ENCODE assay signal across 8 mouse cellular contexts in genomic region chr6:85137217-85138035, GRCm38 (mm10). TPM values are rescaled to one million over a fixed set of nuclear protein-coding genes. Genes with fewer than 3 reads are reported as not detected.
DNase-seq lines count a peak whose midpoint lies in the region; ATAC-seq lines count a peak whose summit lies in the region.

Gene Spr, minus strand, starts transcription at chr6:85137766.

- H3K27ac ChIP-seq in heart, embryonic 13.5 days (replicated peaks) = peak within 1 kb of the TSS; percentile 94
- peak within 1 kb of the TSS; percentile 84 for H3K27ac ChIP-seq in liver, embryonic 12.5 days
- H3K27ac ChIP-seq in stomach, embryonic 15.5 days = peak within 1 kb of the TSS; percentile 97

- H3K4me1 ChIP-seq in heart, embryonic 13.5 days = peaks cover 8% of the 10 kb centered on the region
- H3K4me1 ChIP-seq in liver, embryonic 12.5 days = peaks cover 5% of the 10 kb centered on the region
- H3K4me1 ChIP-seq in stomach, embryonic 15.5 days = no peaks in the 10 kb centered on the region

- peak within 1 kb of the TSS; percentile 69 for H3K4me2 ChIP-seq in heart, embryonic 13.5 days
- H3K4me2 ChIP-seq in liver, embryonic 12.5 days = peak within 1 kb of the TSS; percentile 81
- peak within 1 kb of the TSS; percentile 65 for H3K4me2 ChIP-seq in stomach, embryonic 15.5 days

- no peaks in the 10 kb centered on the region for H3K27me3 ChIP-seq in heart, embryonic 13.5 days (replicated peaks)
- no peaks in the 10 kb centered on the region for H3K27me3 ChIP-seq in liver, embryonic 12.5 days (replicated peaks)
- H3K27me3 ChIP-seq in stomach, embryonic 15.5 days (replicated peaks) = no peaks in the 10 kb centered on the region

- under 1% methylated on average over 49 of the region's 49 CpGs for WGBS in heart, embryonic 13.5 days
- under 1% methylated on average over 49 of the region's 49 CpGs for WGBS in liver, embryonic 12.5 days (ENCODE audit: insufficient replicate concordance)
- 0% methylated on average over 49 of the region's 49 CpGs for WGBS in stomach, embryonic 15.5 days

- H3K4me3 ChIP-seq in heart, embryonic 13.5 days = peak within 1 kb of the TSS; percentile 82
- H3K4me3 ChIP-seq in liver, embryonic 12.5 days = peak within 1 kb of the TSS; percentile 72
- H3K4me3 ChIP-seq in stomach, embryonic 15.5 days (replicated peaks) = peak within 1 kb of the TSS; percentile 90

- DNase-seq in CD4-positive helper T cell, adult 2 months (ENCODE audit: low read depth, low spot score) = peak; percentile 83
- peak; percentile 64 for DNase-seq in brain, embryonic 18.5 days (ENCODE audit: low read depth, low spot score)
- peak; percentile 97 for DNase-seq in kidney, postnatal 10 days
- DNase-seq in natural killer cell, adult 2 months (ENCODE audit: low spot score in 2 of 2) = peak; percentile 79 to 83

- peaks cover 24% of the 10 kb centered on the region for H3K36me3 ChIP-seq in heart, embryonic 13.5 days
- H3K36me3 ChIP-seq in liver, embryonic 12.5 days = peaks cover 19% of the 10 kb centered on the region
- no peaks in the 10 kb centered on the region for H3K36me3 ChIP-seq in stomach, embryonic 15.5 days

- no peaks in the 10 kb centered on the region for H3K9me3 ChIP-seq in heart, embryonic 13.5 days
- H3K9me3 ChIP-seq in liver, embryonic 12.5 days (replicated peaks) = no peaks in the 10 kb centered on the region
- H3K9me3 ChIP-seq in stomach, embryonic 15.5 days = no peaks in the 10 kb centered on the region

- H3K9ac ChIP-seq in heart, embryonic 13.5 days = peak within 1 kb of the TSS; percentile 92
- H3K9ac ChIP-seq in liver, embryonic 12.5 days = peak within 1 kb of the TSS; percentile 78
- peak within 1 kb of the TSS; percentile 87 for H3K9ac ChIP-seq in stomach, embryonic 15.5 days

- ATAC-seq in erythroid progenitor cell, adult 5-6 weeks (replicated peaks; ENCODE audit: low FRiP score, poor library complexity, severe bottlenecking) = peak; percentile 73
- ATAC-seq in heart, embryonic 13.5 days (ENCODE audit: extremely low read depth, insufficient number of reproducible peaks, low FRiP score, low TSS enrichment) = peak; percentile 84
- ATAC-seq in liver, embryonic 12.5 days = peak; percentile 89
- peak; percentile 93 for ATAC-seq in stomach, embryonic 15.5 days (ENCODE audit: insufficient read depth, low FRiP score, low read depth)

RNA-seq across cellular contexts. Expression of gene Spr, which starts in this region (rescaled TPM):
- total RNA-seq in erythroid progenitor cell, adult 5-6 weeks (2015; ENCODE audit: low replicate concordance) = 1.1 and 1.3 TPM in 2 replicates
- 0.77 and 2.6 TPM in 2 replicates for total RNA-seq in erythroid progenitor cell, adult 5-6 weeks (2017; ENCODE audit: low replicate concordance)
- polyA plus RNA-seq in heart, embryonic 13.5 days (2015; fragmentation: Nextera tagmentation; extraction: Ambion mirVana) = 52.7 and 58.3 TPM in 2 replicates
- polyA plus RNA-seq in liver, embryonic 12.5 days (2016; fragmentation: Nextera tagmentation; extraction: Ambion mirVana) = 31.9 and 32.3 TPM in 2 replicates
- 60.8 and 65.8 TPM in 2 replicates for polyA plus RNA-seq in stomach, embryonic 15.5 days (2015; fragmentation: Nextera tagmentation; extraction: Ambion mirVana)

Comparison
In these comparisons a context has a peak if more than half of its experiments do, and no peak if none do; other contexts are left out.
1. Peak in every context shown above with its lines: DNase-seq, ATAC-seq, H3K4me3 ChIP-seq and H3K27ac ChIP-seq.